Mouse (Mus musculus) kidney, adult 2 months (tissue): ENCODE data around the gene Tmeff1. TPM values are rescaled to one million over a fixed set of nuclear protein-coding genes. Genes with fewer than 3 reads are reported as not detected.

Experiments used
- DNase-seq: peaks from one replicate; pipeline ENCODE4 v3.0.0; 2021
- H3K27ac ChIP-seq: fragments of 200-500 bp; 2 replicates; pipeline ENCODE4 v1.5.1; 2012; ENCODE audit warnings: low read depth, low read length, control low read depth, inconsistent platforms; ENCODE audit not compliant: insufficient read depth
- H3K27me3 ChIP-seq: fragments of 200-500 bp; replicated peaks from 2 replicates; pipeline ENCODE4 v1.6.1; 2012; ENCODE audit warnings: mild to moderate bottlenecking, moderate library complexity, low read length, inconsistent platforms; ENCODE audit not compliant: control insufficient read depth, insufficient read depth
- H3K36me3 ChIP-seq: fragments of 200-500 bp; 2 replicates; pipeline ENCODE4 v1.6.1; 2012; ENCODE audit warnings: mild to moderate bottlenecking, moderate library complexity, low read length, inconsistent platforms; ENCODE audit not compliant: control insufficient read depth, insufficient read depth
- H3K4me1 ChIP-seq: fragments of 200-500 bp; 2 replicates; pipeline ENCODE4 v1.6.1; 2011; ENCODE audit warnings: low read length; ENCODE audit not compliant: control insufficient read depth, insufficient read depth
- H3K4me3 ChIP-seq: fragments of 200-500 bp; 2 replicates; pipeline ENCODE4 v1.5.1; 2011; ENCODE audit warnings: mild to moderate bottlenecking, low read depth, low read length, control low read depth; ENCODE audit not compliant: insufficient read depth
- CTCF ChIP-seq: fragments of 200-500 bp; conservative IDR thresholded peaks from 2 replicates; pipeline ENCODE4 v1.5.1; 2011; ENCODE audit warnings: low read depth, mild to moderate bottlenecking, control low read depth, low read length, moderate library complexity, mixed read lengths; ENCODE audit not compliant: insufficient read depth, insufficient read length
- POLR2A ChIP-seq: fragments of 200-500 bp; IDR thresholded peaks from one replicate; pipeline ENCODE4 v1.6.1; 2011; ENCODE audit warnings: low read depth, low read length, control low read depth
- WGBS: fragments of 180-500 bp; shearing (Covaris S2); methylation state at CpG from one replicate; pipeline ENCODE4 v1.1.7; 2018; 5-methylcytosine and 5-hydroxymethylcytosine counted together
- polyA plus RNA-seq: library from polyadenylated mRNA; depleted of rRNA; stranded (reverse); fragments of >200 nt; gene quantifications from 2 replicates; pipeline ENCODE4 v1.2.3, GENCODE M21; 2012

The Tmeff1 gene
- polyA plus RNA-seq, 1 experiment = 1.3 TPM

GRCm38 (mm10) chr4:48548393-48549045 is 36.5 kb upstream of the Tmeff1 start:
- Histone ChIP-seq H3K4me1 (no peaks in the 10 kb centered on the region), H3K4me3 (no peak overlapping the region), H3K27ac (no peak overlapping the region), H3K36me3 (no peaks in the 10 kb centered on the region), H3K27me3 (no peaks in the 10 kb centered on the region)
- 77% methylated on average over 6 of the region's 6 CpGs for WGBS
- DNase-seq = no peak
- no peak for TF ChIP-seq POLR2A
- TF ChIP-seq CTCF = no peak

GRCm38 (mm10) chr4:48549661-48550060 is 35.3 kb upstream of the Tmeff1 start:
- Histone ChIP-seq H3K27me3 (no peaks in the 10 kb centered on the region), H3K36me3 (no peaks in the 10 kb centered on the region), H3K4me1 (no peaks in the 10 kb centered on the region), H3K27ac (no peak overlapping the region), H3K4me3 (no peak overlapping the region)
- 41% methylated on average over 5 of the region's 5 CpGs for WGBS
- TF ChIP-seq POLR2A (no peak), CTCF (no peak)
- DNase-seq = no peak

- H3K36me3 ChIP-seq = no peaks in the 10 kb centered on the region
- WGBS = 93% methylated on average over 27 of the region's 27 CpGs
- H3K4me1 ChIP-seq = no peaks in the 10 kb centered on the region
- TF ChIP-seq CTCF (no peak), POLR2A (no peak)
- no peak overlapping the region for H3K4me3 ChIP-seq
- H3K27me3 ChIP-seq = no peaks in the 10 kb centered on the region
- no peak overlapping the region for H3K27ac ChIP-seq
- DNase-seq = no peak
Observed at GRCm38 (mm10) chr4:48552486-48553064, 32.4 kb upstream of the Tmeff1 start.

- Histone ChIP-seq H3K4me3 (no peak overlapping the region), H3K36me3 (no peaks in the 10 kb centered on the region), H3K4me1 (no peaks in the 10 kb centered on the region), H3K27me3 (no peaks in the 10 kb centered on the region), H3K27ac (no peak overlapping the region)
- TF ChIP-seq POLR2A (no peak), CTCF (no peak)
- DNase-seq = no peak
- 71% methylated on average over 7 of the region's 7 CpGs for WGBS
Observed at GRCm38 (mm10) chr4:48554132-48554531, 30.8 kb upstream of the Tmeff1 start.

GRCm38 (mm10) chr4:48555729-48556128 is 29.2 kb upstream of the Tmeff1 start:
- no peaks in the 10 kb centered on the region for H3K4me1 ChIP-seq
- TF ChIP-seq CTCF = 0 out of 2 replicates have a peak, but pooled peaks have one; percentile 7
- TF ChIP-seq POLR2A = no peak
- H3K27ac ChIP-seq = no peak overlapping the region
- DNase-seq = peak; percentile 54
- H3K4me3 ChIP-seq = no peak overlapping the region
- no peaks in the 10 kb centered on the region for H3K27me3 ChIP-seq
- 22% methylated on average over 3 of the region's 3 CpGs for WGBS
- H3K36me3 ChIP-seq = no peaks in the 10 kb centered on the region

GRCm38 (mm10) chr4:48559652-48560051 is 25.3 kb upstream of the Tmeff1 start:
- DNase-seq = no peak
- Histone ChIP-seq H3K4me1 (no peaks in the 10 kb centered on the region), H3K36me3 (no peaks in the 10 kb centered on the region), H3K27ac (no peak overlapping the region), H3K27me3 (no peaks in the 10 kb centered on the region), H3K4me3 (no peak overlapping the region)
- 75% methylated on average over 14 of the region's 14 CpGs for WGBS
- no peak for TF ChIP-seq POLR2A
- no peak for TF ChIP-seq CTCF

- DNase-seq = no peak
- no peaks in the 10 kb centered on the region for H3K27me3 ChIP-seq
- H3K27ac ChIP-seq = no peak overlapping the region
- TF ChIP-seq CTCF (no peak), POLR2A (no peak)
- WGBS = 78% methylated on average over 8 of the region's 8 CpGs
- H3K4me1 ChIP-seq = no peaks in the 10 kb centered on the region
- no peak overlapping the region for H3K4me3 ChIP-seq
- H3K36me3 ChIP-seq = no peaks in the 10 kb centered on the region
Observed at GRCm38 (mm10) chr4:48561824-48562223, 23.1 kb upstream of the Tmeff1 start.
